Mouse (Mus musculus): ENCODE measurements around the gene Mthfsd.
"Not testable (repeated sequence)": the region's sequence is repeated elsewhere in the genome, so short reads cannot be mapped to it uniquely, and the experiment has no call there.

DNA sequence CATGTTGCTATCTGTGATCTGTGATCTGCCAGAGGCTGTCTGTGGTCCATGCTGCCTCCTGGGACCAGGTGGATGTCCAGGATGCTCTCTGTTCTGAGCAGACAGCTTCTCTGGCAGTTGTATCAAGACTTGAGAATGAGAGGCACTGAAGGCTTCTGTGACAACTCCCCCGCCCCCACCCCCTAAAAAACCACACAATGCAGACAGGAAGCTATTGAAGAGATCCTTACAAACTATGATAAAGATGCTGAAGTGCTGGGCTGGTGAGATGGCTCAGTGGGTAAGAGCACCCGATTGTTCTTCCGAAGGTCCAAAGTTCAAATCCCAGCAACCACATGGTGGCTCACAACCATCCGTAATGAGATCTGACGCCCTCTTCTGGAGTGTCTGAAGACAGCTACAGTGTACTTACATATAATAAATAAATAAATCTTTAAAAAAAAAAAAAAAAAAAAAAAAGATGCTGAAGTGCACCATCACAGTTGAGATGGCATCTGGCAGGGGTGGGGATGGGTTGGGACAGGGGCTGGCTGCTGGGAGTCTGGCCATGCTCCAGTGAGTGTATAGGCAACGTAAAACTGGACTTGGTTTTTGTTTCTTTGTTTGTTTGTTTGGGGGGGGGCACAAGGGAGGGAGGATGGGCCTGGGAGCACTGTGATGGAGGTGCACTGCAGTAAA, 37.4 kb upstream of the Mthfsd start:
- not testable (repeated sequence) for TF ChIP-seq MAFK (IDR thresholded peaks at IDR 0.05; ENCODE audit: insufficient read depth, low read depth, low read length); ZC3H11A (IDR thresholded peaks at IDR 0.05; ENCODE audit: borderline replicate concordance, low read depth, low read length); HCFC1 (IDR thresholded peaks at IDR 0.05; ENCODE audit: borderline replicate concordance, insufficient read depth, low read length); ZNF384 (IDR thresholded peaks at IDR 0.05; ENCODE audit: low read depth, low read length)
